Mouse (Mus musculus) megakaryocyte-erythroid progenitor cell, adult 5-6 weeks (primary cell): ENCODE measurements around the gene 4930590J08Rik. TPM values are rescaled to one million over a fixed set of nuclear protein-coding genes. Genes with fewer than 3 reads are reported as not detected.
"Not testable (repeated sequence)": the region's sequence is repeated elsewhere in the genome, so short reads cannot be mapped to it uniquely, and the experiment has no call there.

Source experiments
- ATAC-seq: replicated peaks from 2 replicates; pipeline ENCODE4 v1.8.0; 2016; ENCODE audit warnings: mild to moderate bottlenecking, inconsistent platforms; ENCODE audit not compliant: severe bottlenecking, poor library complexity, low FRiP score, low TSS enrichment
- total RNA-seq, 2 experiments: library from RNA; stranded (forward) in 1 of 2; stranded (reverse) in 1 of 2; fragments of 200-1000, 215-1000 nt in 1 of 2; fragments of >200 nt in 1 of 2; fragmentation: Nextera tagmentation in 1 of 2; gene quantifications; 2 replicates each; pipeline ENCODE4 v1.2.3; 2014 to 2017

The 4930590J08Rik gene
- total RNA-seq (2014; fragmentation: Nextera tagmentation), result 0.25 and 2.5 TPM in 2 replicates
- total RNA-seq (2017), result 2.7 TPM in 1 of 2 replicates, not detected in the other

GRCm38 (mm10) chr6:91902509-91902908 is at the start of gene 4930590J08Rik:
4930590J08Rik (plus strand) TSS chr6:91902809.
- not testable (repeated sequence) for ATAC-seq

- ATAC-seq, result no peak
These were observed 44.3 kb upstream of the 4930590J08Rik start for GRCm38 (mm10) chr6:91858339-91858738.

- ATAC-seq, result no peak
These were observed 39.8 kb upstream of the 4930590J08Rik start for GRCm38 (mm10) chr6:91862848-91863247.

GRCm38 (mm10) chr6:91864595-91864994 is 38.0 kb upstream of the 4930590J08Rik start:
- no peak for ATAC-seq

- no peak for ATAC-seq
These were observed 37.0 kb upstream of the 4930590J08Rik start for GRCm38 (mm10) chr6:91865601-91866000.

- ATAC-seq, result no peak
These were observed 34.5 kb upstream of the 4930590J08Rik start for GRCm38 (mm10) chr6:91868091-91868490.

- no peak for ATAC-seq
These were observed 29.8 kb upstream of the 4930590J08Rik start for GRCm38 (mm10) chr6:91872781-91873180.

- ATAC-seq, result peak; percentile 95
These were observed 24.5 kb upstream of the 4930590J08Rik start, which contains the start of gene Ccdc174 for GRCm38 (mm10) chr6:91877885-91878651. Ccdc174 (plus strand) TSS chr6:91878053.

GRCm38 (mm10) chr6:91883859-91884258 is 18.8 kb upstream of the 4930590J08Rik start:
- peak; percentile 87 for ATAC-seq

- ATAC-seq, result no peak
These were observed 13.2 kb upstream of the 4930590J08Rik start for GRCm38 (mm10) chr6:91889255-91889906.

- ATAC-seq, result no peak
These were observed 12.0 kb upstream of the 4930590J08Rik start for GRCm38 (mm10) chr6:91890615-91891014.

- ATAC-seq, result no peak
These were observed 10.8 kb upstream of the 4930590J08Rik start for GRCm38 (mm10) chr6:91891776-91892175.

GRCm38 (mm10) chr6:91896783-91897182 is 5.8 kb upstream of the 4930590J08Rik start:
- ATAC-seq, result no peak

GRCm38 (mm10) chr6:91901505-91901904 is 1.1 kb upstream of the 4930590J08Rik start:
- ATAC-seq, result peak; percentile 81

GRCm38 (mm10) chr6:91914011-91914410 is 11.4 kb downstream of the 4930590J08Rik start:
- no peak for ATAC-seq

- ATAC-seq, result no peak
These were observed 14.7 kb downstream of the 4930590J08Rik start for GRCm38 (mm10) chr6:91917286-91917685.

- no peak for ATAC-seq
These were observed 15.1 kb downstream of the 4930590J08Rik start for GRCm38 (mm10) chr6:91917716-91918115.

GRCm38 (mm10) chr6:91931231-91931630 is 28.6 kb downstream of the 4930590J08Rik start:
- no peak for ATAC-seq

GRCm38 (mm10) chr6:91938491-91938890 is 35.9 kb downstream of the 4930590J08Rik start:
- ATAC-seq, result no peak

GRCm38 (mm10) chr6:91948426-91948825 is 45.8 kb downstream of the 4930590J08Rik start:
- ATAC-seq, result no peak

- not testable (repeated sequence) for ATAC-seq
These were observed 55.4 kb downstream of the 4930590J08Rik start for GRCm38 (mm10) chr6:91958015-91958414.
